Mouse (Mus musculus) frontal cortex, postnatal 36 days (tissue): ENCODE measurements at regions not wholly inside any gene's neighbourhood (a gene's known extent, or its start where the extent isn't known, plus 50 kb on each side); places are given as distances from the start of the nearest gene placed in this dataset.
A peak's percentile ranks its signal among the peaks of the same experiment; 100 is the strongest.

Experiments used
- DNase-seq, 2 experiments: peaks; one replicate each; pipeline ENCODE4 v3.0.0; 2022; ENCODE audit warnings: low spot score in 2 of 2

DNA sequence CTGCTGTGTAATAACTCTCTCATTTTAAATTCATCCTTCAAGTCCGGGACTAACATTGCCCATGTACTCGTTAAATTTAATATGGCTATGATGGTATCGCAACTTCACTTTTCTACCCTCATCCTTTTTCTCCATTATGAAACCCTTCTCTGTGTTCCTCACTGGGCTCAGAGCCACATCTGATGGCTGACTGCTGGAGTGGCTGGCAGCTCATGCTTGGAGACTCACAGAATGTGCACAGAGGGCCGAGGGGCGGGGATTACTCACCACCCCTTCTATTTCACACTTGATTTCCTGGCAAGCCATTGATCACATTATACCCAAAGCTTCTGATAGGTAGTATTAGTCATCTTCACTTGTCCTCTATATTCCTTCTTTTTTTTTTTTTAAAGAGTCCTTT, 81.1 kb upstream of the Vwde start:
- DNase-seq, result no peak

DNA sequence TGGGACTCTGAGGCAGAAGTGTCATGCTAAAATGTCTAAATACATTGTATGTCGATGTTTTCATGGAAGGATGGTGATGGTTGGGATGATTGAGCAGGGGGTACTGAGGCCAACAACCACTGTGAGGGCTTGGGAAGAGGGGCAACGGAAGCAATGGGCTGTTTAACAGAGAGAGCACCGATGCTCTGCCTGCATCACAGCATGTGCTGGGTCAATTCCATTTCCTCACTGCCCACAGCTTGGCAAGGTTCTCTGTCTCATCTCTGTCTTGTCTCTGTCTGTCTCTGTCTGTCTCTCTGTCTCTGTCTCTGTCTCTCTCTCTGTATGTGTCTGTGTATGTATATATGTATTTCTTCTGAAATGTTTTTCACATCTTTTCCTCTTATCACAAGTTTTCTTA, 73.4 kb upstream of the Vwde start:
- DNase-seq, result no peak

DNA sequence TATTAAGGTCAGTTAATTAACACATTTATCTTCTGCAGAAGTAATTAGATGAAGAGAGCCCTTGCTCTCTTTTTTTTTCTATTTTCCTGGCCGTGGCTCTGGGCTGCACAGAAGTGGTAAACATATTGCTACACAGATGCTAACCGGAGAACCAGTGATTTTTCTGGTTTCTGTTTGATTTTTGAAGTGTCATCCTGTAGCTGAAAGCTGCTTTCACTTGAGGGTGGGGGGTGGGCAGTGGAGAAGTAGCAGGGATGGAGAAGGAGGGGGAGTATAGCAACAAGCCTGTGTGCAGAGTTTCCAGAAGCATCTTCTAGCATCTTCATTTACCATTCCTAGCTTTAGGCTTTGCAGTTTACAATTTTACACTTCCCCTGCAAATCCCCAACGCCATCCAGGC, 72.3 kb upstream of the Vwde start:
- DNase-seq, result peak in 1 of 2 experiments; percentile 52

DNA sequence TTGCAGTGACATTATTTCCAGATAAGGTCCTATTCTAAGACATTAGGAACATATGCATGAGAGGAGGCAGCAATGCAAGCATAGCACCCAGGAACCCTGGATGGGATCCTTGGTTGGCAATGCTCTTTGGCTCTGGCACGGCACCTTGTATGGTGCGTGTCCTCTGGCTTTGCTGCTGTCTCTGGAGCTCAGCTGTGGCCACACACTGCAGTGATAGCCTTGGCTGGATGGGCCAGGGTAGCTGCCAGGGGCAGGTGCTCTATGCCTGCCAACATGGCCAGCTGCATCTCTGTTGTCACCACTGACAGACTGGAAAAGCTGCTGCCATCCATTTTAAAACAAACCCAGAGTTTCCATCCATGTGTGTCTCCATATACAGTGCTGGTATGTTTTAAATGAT, 71.3 kb upstream of the Vwde start:
- DNase-seq, result no peak

DNA sequence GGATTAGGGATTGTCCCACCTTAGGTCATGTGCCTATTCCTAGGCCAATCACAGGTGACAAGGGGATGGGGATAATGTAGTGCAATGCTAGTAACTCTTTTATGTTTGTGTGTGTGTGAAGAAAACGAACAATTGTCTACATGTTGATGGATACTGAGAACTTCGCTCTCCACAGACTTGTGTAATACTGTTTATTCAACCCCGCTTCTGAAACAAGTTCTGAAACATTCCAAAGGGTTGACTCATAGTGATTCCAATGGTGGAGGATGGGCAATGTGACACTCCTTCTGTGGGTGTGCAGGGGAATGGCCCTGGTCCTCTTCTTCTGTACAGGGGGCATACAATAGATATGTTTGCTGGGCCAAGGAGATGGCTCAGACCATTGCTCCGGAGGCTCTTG, 69.6 kb upstream of the Vwde start:
- DNase-seq, result no peak

DNA sequence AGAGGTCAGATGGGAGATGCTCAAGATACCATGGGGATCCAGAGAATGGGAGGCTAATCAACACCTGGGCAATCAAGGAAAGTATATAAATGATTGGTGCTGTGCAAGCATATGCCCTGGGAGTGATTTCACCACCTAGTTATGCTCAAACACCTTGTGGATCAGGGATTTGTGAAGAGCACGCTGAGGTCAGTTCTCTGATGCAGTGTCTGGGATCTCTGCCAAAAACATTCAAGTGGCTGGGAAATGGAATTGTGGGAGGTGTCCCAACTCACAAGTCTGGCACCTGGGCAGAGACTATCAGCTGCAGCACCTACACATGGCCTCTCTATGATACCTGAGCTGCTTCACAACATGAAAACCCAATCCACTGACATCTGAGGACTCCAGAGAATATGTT, 63.7 kb upstream of the Vwde start:
- DNase-seq, result no peak

DNA sequence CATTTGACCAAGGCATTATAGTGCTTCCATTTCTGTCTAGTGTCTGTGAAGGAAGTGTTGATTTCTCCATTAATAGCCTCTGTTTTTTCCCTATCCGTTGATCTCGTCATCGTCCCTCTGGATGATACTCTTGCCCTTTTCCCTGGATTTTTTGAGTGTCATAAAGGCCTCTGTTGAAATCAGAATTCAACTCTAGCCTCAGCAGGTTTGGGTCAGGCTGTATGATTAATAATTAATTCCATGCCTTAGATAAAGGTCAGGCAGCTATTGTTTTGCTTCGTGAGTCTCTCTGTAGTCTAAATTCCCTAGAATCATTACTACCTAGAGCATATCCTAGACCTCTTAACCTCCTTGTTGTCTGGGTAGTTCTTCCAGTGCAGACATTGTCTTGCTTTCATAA, 63.0 kb upstream of the Vwde start:
- no peak for DNase-seq

DNA sequence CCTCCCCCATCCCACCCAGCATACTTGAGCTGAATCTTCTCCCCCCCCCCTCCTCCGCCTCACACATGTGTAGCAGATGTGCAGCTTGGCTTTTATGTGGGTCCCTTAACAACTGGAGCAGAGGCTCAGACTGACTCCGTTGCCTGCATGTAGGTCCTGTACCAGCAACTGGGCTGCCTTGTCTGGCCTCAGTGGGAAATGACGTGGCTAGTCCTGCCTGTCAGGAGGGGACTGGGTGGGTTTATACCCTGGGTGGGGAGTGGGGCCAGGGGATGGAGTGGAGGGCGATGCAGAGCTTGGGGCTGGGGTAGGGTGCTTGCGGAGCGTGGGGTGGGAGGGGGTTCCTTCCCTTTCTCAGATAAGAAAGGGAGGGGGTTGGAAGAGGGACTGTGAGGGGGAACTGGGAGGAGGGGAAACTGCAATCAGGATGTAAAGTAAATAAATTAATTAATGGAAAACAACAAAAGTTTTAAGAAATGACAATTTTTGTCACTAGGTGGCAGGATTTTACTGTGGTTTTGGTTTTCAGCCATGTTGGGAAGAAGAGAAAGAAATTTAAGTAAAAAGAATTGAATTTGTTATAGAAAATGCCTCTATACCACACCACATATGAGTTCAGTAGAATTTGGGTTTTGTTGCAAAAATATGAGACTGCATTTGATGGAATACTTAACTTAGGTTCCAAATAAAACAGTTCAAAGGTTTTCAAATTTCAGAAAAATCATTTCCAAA, 61.9 kb upstream of the Vwde start:
- DNase-seq, result no peak

DNA sequence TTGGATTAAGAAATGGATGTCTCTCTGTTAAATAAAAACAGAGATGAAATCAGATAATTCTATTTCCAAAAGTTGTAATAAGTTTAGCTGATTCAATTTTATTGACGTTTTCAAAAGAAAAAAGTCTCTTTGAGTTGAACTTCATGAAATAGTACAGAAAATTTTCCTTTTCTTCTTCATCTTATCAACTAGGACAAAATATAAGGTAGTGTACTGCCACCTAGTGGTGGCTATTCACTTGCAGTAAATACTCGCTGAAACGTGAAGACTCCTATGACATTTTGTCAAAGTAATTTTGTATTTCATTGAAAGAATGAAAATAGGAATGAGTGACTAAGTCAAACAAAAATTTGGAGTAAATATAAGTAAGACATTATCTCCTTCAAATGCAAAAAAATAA, 56.1 kb upstream of the Vwde start:
- no peak for DNase-seq
